Mouse (Mus musculus) CH12.LX (cell line): ENCODE measurements at regions not wholly inside any gene's neighbourhood (a gene's known extent, or its start where the extent isn't known, plus 50 kb on each side); places are given as distances from the start of the nearest gene placed in this dataset.

Source experiments
- DNase-seq: peaks from one replicate; pipeline ENCODE4 v3.0.0-alpha.2; 2013; ENCODE audit errors: extremely low read depth
- H3K27ac ChIP-seq: 2 replicates; pipeline ENCODE4 v1.5.1; 2012; ENCODE audit warnings: low read depth, mild to moderate bottlenecking, control low read depth, moderate library complexity; ENCODE audit not compliant: insufficient read depth
- H3K27me3 ChIP-seq: replicated peaks from 2 replicates; pipeline ENCODE3; 2012; ENCODE audit warnings: inconsistent platforms
- H3K36me3 ChIP-seq, 2 experiments: replicated peaks in 1 of 2; 2 replicates each; pipeline versions ENCODE3 to v1.6.1; 2012; ENCODE audit warnings: inconsistent platforms in 1 of 2, low read length in 1 of 2, mild to moderate bottlenecking in 1 of 2, mixed read lengths in 1 of 2, moderate library complexity in 1 of 2; ENCODE audit not compliant: control insufficient read depth in 1 of 2, insufficient read depth in 1 of 2
- H3K4me1 ChIP-seq, 2 experiments: 2 replicates each; pipeline ENCODE4 v1.6.1; 2012; ENCODE audit warnings: inconsistent platforms in 1 of 2, moderate library complexity in 1 of 2; ENCODE audit not compliant: insufficient read depth in 2 of 2, control insufficient read depth in 1 of 2
- H3K4me2 ChIP-seq: 2 replicates; pipeline ENCODE4 v1.6.1; 2012; ENCODE audit warnings: low read depth, mild to moderate bottlenecking, control low read depth; ENCODE audit not compliant: poor library complexity, insufficient read depth, severe bottlenecking
- H3K4me3 ChIP-seq, 3 experiments: fragments of 150-350 bp in 1 of 3; sonication (generic) in 1 of 3; replicated peaks in 1 of 3; 2 replicates each; pipeline versions ENCODE3 to v1.5.1; 2011 to 2012; ENCODE audit warnings: low read depth in 2 of 3, low read length in 2 of 3, mild to moderate bottlenecking in 2 of 3, moderate library complexity in 2 of 3, control low read depth in 1 of 3, improper control_type of control experiment in 1 of 3, inconsistent platforms in 1 of 3, mixed read lengths in 1 of 3; ENCODE audit not compliant: poor library complexity in 1 of 3
- H3K79me2 ChIP-seq: replicated peaks from 2 replicates; pipeline ENCODE4 v1.6.1; 2012; ENCODE audit warnings: mild to moderate bottlenecking, moderate library complexity; ENCODE audit not compliant: control insufficient read depth, poor library complexity, insufficient read depth, severe bottlenecking; ENCODE audit errors: extremely low read depth
- H3K9ac ChIP-seq: 2 replicates; pipeline ENCODE4 v1.6.1; 2012; ENCODE audit warnings: low read depth, mild to moderate bottlenecking, control low read depth, moderate library complexity; ENCODE audit not compliant: insufficient read depth
- H3K9me3 ChIP-seq: replicated peaks from 2 replicates; pipeline ENCODE3; 2012; ENCODE audit warnings: low read length, inconsistent platforms, mixed read lengths
- BHLHE40 ChIP-seq: IDR thresholded peaks from 2 replicates; pipeline ENCODE4 v1.6.1; 2011; ENCODE audit warnings: mild to moderate bottlenecking, low read depth, low read length, improper control_type of control experiment
- CTCF ChIP-seq, 2 experiments: IDR thresholded peaks in 1 of 2; conservative IDR thresholded peaks in 1 of 2; 2 replicates each; pipeline ENCODE4 v1.5.1; 2011 to 2012; ENCODE audit warnings: low read depth in 2 of 2, low read length in 2 of 2, improper control_type of control experiment in 1 of 2, inconsistent platforms in 1 of 2, mild to moderate bottlenecking in 1 of 2, moderate library complexity in 1 of 2
- E2F4 ChIP-seq: IDR thresholded peaks from 2 replicates; pipeline ENCODE4 v1.6.1; 2011; ENCODE audit warnings: low read depth, low read length, improper control_type of control experiment; ENCODE audit not compliant: insufficient replicate concordance
- EP300 ChIP-seq: IDR thresholded peaks from 2 replicates; pipeline ENCODE4 v1.6.1; 2011; ENCODE audit warnings: low read length, improper control_type of control experiment
- ETS1 ChIP-seq: conservative IDR thresholded peaks from 2 replicates; pipeline ENCODE4 v1.6.1; 2012; ENCODE audit warnings: low read depth, mild to moderate bottlenecking, inconsistent platforms, low read length, improper control_type of control experiment, moderate library complexity
- IRF4 ChIP-seq: IDR thresholded peaks from 2 replicates; pipeline ENCODE4 v1.6.1; 2014; ENCODE audit warnings: low read depth, mild to moderate bottlenecking, inconsistent platforms, low read length, improper control_type of control experiment
- JUN ChIP-seq: IDR thresholded peaks from 2 replicates; pipeline ENCODE4 v1.6.1; 2011; ENCODE audit warnings: low read depth, mild to moderate bottlenecking, low read length, improper control_type of control experiment, moderate library complexity; ENCODE audit not compliant: insufficient read depth
- JUND ChIP-seq: conservative IDR thresholded peaks from 2 replicates; pipeline ENCODE4 v1.6.1; 2011; ENCODE audit warnings: low read depth, low read length, improper control_type of control experiment
- MAFK ChIP-seq: IDR thresholded peaks from 2 replicates; pipeline ENCODE4 v1.6.1; 2011; ENCODE audit warnings: low read length, improper control_type of control experiment; ENCODE audit not compliant: insufficient replicate concordance
- MAX ChIP-seq: IDR thresholded peaks from 2 replicates; pipeline ENCODE4 v1.6.1; 2011; ENCODE audit warnings: low read length, improper control_type of control experiment
- MEF2A ChIP-seq: IDR thresholded peaks from 2 replicates; pipeline ENCODE4 v1.6.1; 2014; ENCODE audit warnings: low read depth, mild to moderate bottlenecking, inconsistent platforms, low read length, improper control_type of control experiment, borderline replicate concordance
- MXI1 ChIP-seq: IDR thresholded peaks from 2 replicates; pipeline ENCODE4 v1.6.1; 2011; ENCODE audit warnings: mild to moderate bottlenecking, low read depth, low read length, improper control_type of control experiment
- PAX5 ChIP-seq: IDR thresholded peaks from 2 replicates; pipeline ENCODE4 v1.6.1; 2012; ENCODE audit warnings: low read length, inconsistent platforms, mixed read lengths
- RCOR1 ChIP-seq: conservative IDR thresholded peaks from 2 replicates; pipeline ENCODE4 v1.6.1; 2012; ENCODE audit warnings: low read depth, mild to moderate bottlenecking, inconsistent platforms, low read length, improper control_type of control experiment
- SIN3A ChIP-seq: IDR thresholded peaks from 2 replicates; pipeline ENCODE4 v1.6.1; 2012; ENCODE audit warnings: low read length, improper control_type of control experiment, inconsistent platforms
- SMC3 ChIP-seq: IDR thresholded peaks from 2 replicates; pipeline ENCODE4 v1.6.1; 2011; ENCODE audit warnings: low read depth, low read length, improper control_type of control experiment
- TBP ChIP-seq: conservative IDR thresholded peaks from 2 replicates; pipeline ENCODE4 v1.6.1; 2011; ENCODE audit warnings: low read depth, low read length, improper control_type of control experiment
- TCF12 ChIP-seq: IDR thresholded peaks from 2 replicates; pipeline ENCODE4 v1.6.1; 2014; ENCODE audit warnings: low read depth, mild to moderate bottlenecking, inconsistent platforms, low read length, improper control_type of control experiment
- USF1 ChIP-seq: IDR thresholded peaks from 2 replicates; pipeline ENCODE4 v1.6.1; 2014; ENCODE audit warnings: low read depth, mild to moderate bottlenecking, inconsistent platforms, low read length, improper control_type of control experiment
- ZC3H11A ChIP-seq: IDR thresholded peaks from 2 replicates; pipeline ENCODE4 v1.6.1; 2012; ENCODE audit warnings: low read depth, mild to moderate bottlenecking, inconsistent platforms, low read length, improper control_type of control experiment
- ZMIZ1 ChIP-seq: IDR thresholded peaks from 2 replicates; pipeline ENCODE4 v1.6.1; 2012; ENCODE audit warnings: low read depth, mild to moderate bottlenecking, inconsistent platforms, low read length, improper control_type of control experiment
- ZNF384 ChIP-seq: IDR thresholded peaks from 2 replicates; pipeline ENCODE4 v1.6.1; 2012; ENCODE audit warnings: low read depth, low read length, improper control_type of control experiment, inconsistent platforms
- dilution Hi-C: fragments of 300-500 bp; cut with MboI; formaldehyde crosslinking; loops from 2 replicates; pipeline ENCODE4 v1.14.3; 2020; ENCODE audit warnings: low sequenced_read_pairs; ENCODE audit not compliant: extremely low pct_unique_long_range_greater_than_20kb, extremely low pct_ligation_motif_present
- in situ Hi-C: fragments of 300-500 bp; cut with MboI; formaldehyde crosslinking; loops from 3 replicates; pipeline ENCODE4 v1.14.3; 2019; ENCODE audit warnings: low sequenced_read_pairs, low pct_ligation_motif_present, low pct_unique_long_range_greater_than_20kb, mixed read lengths

GRCm38 (mm10) chr5:117032130-117032529 lies 83.8 kb downstream of the Suds3 start:
- Histone ChIP-seq H3K36me3 (no peaks in the 10 kb centered on the region), H3K4me3 (no peak overlapping the region), H3K9ac (no peak overlapping the region), H3K9me3 (peaks cover 67% of the 10 kb centered on the region), H3K4me1 (no peaks in the 10 kb centered on the region), H3K27me3 (no peaks in the 10 kb centered on the region), H3K27ac (no peak overlapping the region), H3K79me2 (no peaks in the 10 kb centered on the region), H3K4me2 (no peak overlapping the region)
- dilution Hi-C loops (no loop called here), in situ Hi-C loops (no loop called here)
- no peak for TF ChIP-seq SMC3
- no peak for TF ChIP-seq USF1
- no peak for TF ChIP-seq JUND
- no peak for TF ChIP-seq RCOR1
- TF ChIP-seq TBP, result no peak
- no peak for TF ChIP-seq MAX
- no peak for TF ChIP-seq ETS1
- no peak for TF ChIP-seq MXI1
- TF ChIP-seq MAFK, result no peak
- no peak for TF ChIP-seq TCF12
- TF ChIP-seq JUN, result no peak
- DNase-seq, result no peak

DNA sequence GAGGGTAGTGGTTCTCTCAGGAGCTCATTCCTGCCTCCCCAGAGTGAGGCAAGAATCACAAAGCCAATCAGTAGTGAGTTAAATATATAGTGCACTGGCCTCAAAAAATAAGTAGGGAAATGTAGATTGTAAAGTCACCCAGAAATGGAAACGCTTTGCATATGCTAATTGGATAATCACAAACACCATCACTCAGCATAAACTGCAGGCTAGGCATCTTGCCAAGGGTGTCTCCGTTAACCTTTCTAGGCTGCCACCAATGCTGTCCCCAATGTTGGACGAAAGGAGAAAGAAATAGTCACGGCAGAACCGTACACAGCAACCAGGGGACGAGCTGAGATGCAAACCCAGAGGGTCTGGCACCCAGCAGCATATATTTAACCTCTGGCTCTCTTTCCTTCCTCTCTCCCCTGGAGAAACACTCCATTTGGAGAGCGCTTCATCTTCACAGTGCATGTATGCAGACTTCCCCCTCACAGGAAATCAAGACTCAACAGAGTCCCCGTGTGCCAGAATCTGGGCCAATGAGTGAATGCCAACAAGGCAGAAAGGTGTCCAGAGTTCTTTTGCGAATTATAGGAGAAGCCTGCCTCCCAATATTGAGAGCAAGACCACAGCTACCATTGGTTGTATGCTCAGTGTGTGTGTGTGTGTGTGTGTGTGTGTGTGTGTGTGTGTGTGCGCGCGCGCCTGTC lies 90.1 kb downstream of the Suds3 start:
- in situ Hi-C loops, result no loop called here
- Histone ChIP-seq H3K79me2 (no peaks in the 10 kb centered on the region), H3K4me3 (no peak overlapping the region), H3K4me2 (no peak overlapping the region), H3K9ac (no peak overlapping the region), H3K36me3 (no peaks in the 10 kb centered on the region), H3K4me1 (no peaks in the 10 kb centered on the region), H3K9me3 (peaks cover 66% of the 10 kb centered on the region), H3K27ac (no peak overlapping the region), H3K27me3 (no peaks in the 10 kb centered on the region)
- no peak for TF ChIP-seq CTCF (conservative IDR thresholded peaks at IDR 0.05 in 1 of 2, IDR thresholded peaks at IDR 0.05 in 1 of 2; ENCODE audit: low read depth in 2 of 2, low read length in 2 of 2)
- no peak for TF ChIP-seq SMC3
- TF ChIP-seq JUN, result no peak
- no peak for TF ChIP-seq TCF12
- no peak for TF ChIP-seq E2F4
- TF ChIP-seq EP300, result no peak
- no peak for TF ChIP-seq SIN3A
- no peak for TF ChIP-seq ZMIZ1
- TF ChIP-seq TBP, result no peak
- no peak for TF ChIP-seq IRF4
- TF ChIP-seq ZNF384, result no peak
- TF ChIP-seq MEF2A, result no peak
- no peak for TF ChIP-seq RCOR1
- TF ChIP-seq BHLHE40, result no peak
- TF ChIP-seq ZC3H11A, result no peak
- no peak for TF ChIP-seq PAX5
- no peak for TF ChIP-seq MXI1
- no peak for TF ChIP-seq ETS1
- TF ChIP-seq MAFK, result no peak
- dilution Hi-C loops, result no loop called here
- no peak for DNase-seq
